Mouse (Mus musculus) forebrain, postnatal 0 days (tissue): Measurements from ENCODE around the gene Tecpr2. TPM values are rescaled to one million over a fixed set of nuclear protein-coding genes. Genes with fewer than 3 reads are reported as not detected.

Experiments used
- ATAC-seq: fragments of 200-750 bp; cut with Nextera tagmentation; 2 replicates; pipeline ENCODE4 v1.8.0; 2017; ENCODE audit warnings: mild to moderate bottlenecking, moderate library complexity
- DNase-seq: peaks from one replicate; pipeline ENCODE4 v3.0.0-alpha.2; 2015
- H3K27ac ChIP-seq: fragments of 300-500 bp; sonication (generic); 2 replicates; pipeline ENCODE4 v1.5.1; 2014; ENCODE audit warnings: low read depth, mild to moderate bottlenecking, antibody characterized with exemption, low read length, moderate library complexity, mixed read lengths
- H3K27me3 ChIP-seq: fragments of 300-500 bp; sonication (generic); 2 replicates; pipeline ENCODE4 v1.6.1; 2014; ENCODE audit warnings: mild to moderate bottlenecking, low read length, mixed read lengths; ENCODE audit not compliant: insufficient read depth
- H3K36me3 ChIP-seq: fragments of 300-500 bp; sonication (generic); 2 replicates; pipeline ENCODE4 v1.6.1; 2014; ENCODE audit warnings: mild to moderate bottlenecking, moderate library complexity; ENCODE audit not compliant: insufficient read depth
- H3K4me1 ChIP-seq: fragments of 300-500 bp; sonication (generic); 2 replicates; pipeline ENCODE4 v1.6.1; 2014; ENCODE audit warnings: antibody characterized with exemption; ENCODE audit not compliant: insufficient read depth
- H3K4me2 ChIP-seq: fragments of 300-500 bp; sonication (generic); 2 replicates; pipeline ENCODE4 v1.6.1; 2014; ENCODE audit warnings: low read depth, mild to moderate bottlenecking, moderate library complexity
- H3K4me3 ChIP-seq: fragments of 300-500 bp; sonication (generic); 2 replicates; pipeline ENCODE4 v1.5.1; 2014; ENCODE audit warnings: low read depth, low read length, mixed read lengths
- H3K9ac ChIP-seq: fragments of 300-500 bp; sonication (generic); 2 replicates; pipeline ENCODE4 v1.6.1; 2014; ENCODE audit warnings: mild to moderate bottlenecking
- H3K9me3 ChIP-seq: fragments of 300-500 bp; sonication (generic); 2 replicates; pipeline ENCODE4 v1.6.1; 2016; ENCODE audit warnings: low read length
- CTCF ChIP-seq: sonication (generic); IDR thresholded peaks from 2 replicates; pipeline ENCODE4 v1.5.1; 2016; ENCODE audit warnings: antibody characterized with exemption, control low read depth, low read depth
- WGBS: fragments of 180-500 bp; shearing (Covaris S2); extraction: QIAGEN DNeasy Blood & Tissue Kit; methylation state at CpG from one replicate; pipeline ENCODE4 v1.1.7; 2014; 5-methylcytosine and 5-hydroxymethylcytosine counted together
- polyA plus RNA-seq: library from polyadenylated mRNA; unstranded; fragments of >200 nt; fragmentation: Nextera tagmentation; extraction: Ambion mirVana; gene quantifications from 2 replicates; pipeline ENCODE4 v1.2.1, GENCODE M21; 2015
- total RNA-seq: library from RNA; depleted of rRNA; stranded (reverse); fragments of >200 nt; gene quantifications from 2 replicates; pipeline ENCODE4 v1.2.3, GENCODE M21; 2014

Gene Tecpr2
- total and polyA plus RNA-seq, 2 experiments from 2014 or later = 5.6 to 25.6 TPM

- no peak overlapping the region for H3K4me3 ChIP-seq
- H3K27ac ChIP-seq = no peak overlapping the region
- 81% methylated on average over 7 of the region's 7 CpGs for WGBS
- H3K27me3 ChIP-seq = no peaks in the 10 kb centered on the region
- TF ChIP-seq CTCF = no peak
- no peak overlapping the region for H3K9ac ChIP-seq
- peaks cover 63% of the 10 kb centered on the region for H3K36me3 ChIP-seq
- no peaks in the 10 kb centered on the region for H3K9me3 ChIP-seq
- ATAC-seq (no peak), DNase-seq (no peak)
- no peak overlapping the region for H3K4me2 ChIP-seq
- H3K4me1 ChIP-seq = no peaks in the 10 kb centered on the region
Observed at GRCm38 (mm10) chr12:110946216-110946615, 57.2 kb downstream of the Tecpr2 start.

- WGBS = 95% methylated on average over 6 of the region's 6 CpGs
- TF ChIP-seq CTCF = no peak
- Histone ChIP-seq H3K9me3 (no peaks in the 10 kb centered on the region), H3K4me2 (no peak overlapping the region), H3K4me1 (no peaks in the 10 kb centered on the region), H3K27ac (no peak overlapping the region), H3K36me3 (peaks cover 54% of the 10 kb centered on the region), H3K9ac (no peak overlapping the region), H3K4me3 (no peak overlapping the region), H3K27me3 (no peaks in the 10 kb centered on the region)
- no peak for DNase-seq
- no peak for ATAC-seq
Observed at GRCm38 (mm10) chr12:110948082-110948909, 59.2 kb downstream of the Tecpr2 start.

DNA sequence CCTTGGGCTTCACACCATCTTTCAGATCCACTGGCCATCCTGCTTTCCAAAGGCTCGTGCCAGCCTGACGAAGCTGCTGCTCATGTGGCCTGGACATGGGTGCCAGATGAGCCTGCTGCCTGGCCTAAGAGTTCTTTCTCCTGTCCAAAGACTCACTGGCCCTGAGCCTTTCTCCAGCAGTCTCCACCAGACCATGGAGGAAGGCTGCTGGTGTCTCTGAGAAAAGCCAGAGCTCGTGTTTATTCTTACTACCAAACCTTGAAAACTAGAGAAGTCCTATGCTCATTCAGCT, 59.8 kb downstream of the Tecpr2 start:
- Histone ChIP-seq H3K4me1 (no peaks in the 10 kb centered on the region), H3K36me3 (peaks cover 51% of the 10 kb centered on the region), H3K27me3 (no peaks in the 10 kb centered on the region), H3K9me3 (no peaks in the 10 kb centered on the region), H3K4me3 (no peak overlapping the region), H3K9ac (no peak overlapping the region), H3K27ac (no peak overlapping the region), H3K4me2 (no peak overlapping the region)
- DNase-seq (no peak), ATAC-seq (no peak)
- WGBS = 85% methylated on average over 3 of the region's 3 CpGs
- no peak for TF ChIP-seq CTCF

- ATAC-seq = no peak
Observed at GRCm38 (mm10) chr12:110949410-110949809, 60.3 kb downstream of the Tecpr2 start.

GRCm38 (mm10) chr12:110950151-110950550, 61.1 kb downstream of the Tecpr2 start:
- no peak for TF ChIP-seq CTCF
- ATAC-seq (no peak), DNase-seq (no peak)
- Histone ChIP-seq H3K9me3 (no peaks in the 10 kb centered on the region), H3K36me3 (peaks cover 51% of the 10 kb centered on the region), H3K4me2 (no peak overlapping the region), H3K9ac (no peak overlapping the region), H3K4me1 (no peaks in the 10 kb centered on the region), H3K27me3 (no peaks in the 10 kb centered on the region), H3K27ac (no peak overlapping the region), H3K4me3 (no peak overlapping the region)
- 81% methylated on average over 4 of the region's 4 CpGs for WGBS

More at GRCm38 (mm10) chr12:110949410-110949809, 60.3 kb downstream of the Tecpr2 start:
- H3K4me2 ChIP-seq = no peak overlapping the region
- no peak overlapping the region for H3K4me3 ChIP-seq
- no peaks in the 10 kb centered on the region for H3K9me3 ChIP-seq
- WGBS = 100% methylated on average over 1 of the region's 1 CpGs
- no peaks in the 10 kb centered on the region for H3K4me1 ChIP-seq
- no peak overlapping the region for H3K9ac ChIP-seq
- no peaks in the 10 kb centered on the region for H3K27me3 ChIP-seq
- peaks cover 50% of the 10 kb centered on the region for H3K36me3 ChIP-seq
- no peak for TF ChIP-seq CTCF
- no peak overlapping the region for H3K27ac ChIP-seq
- no peak for DNase-seq

DNA sequence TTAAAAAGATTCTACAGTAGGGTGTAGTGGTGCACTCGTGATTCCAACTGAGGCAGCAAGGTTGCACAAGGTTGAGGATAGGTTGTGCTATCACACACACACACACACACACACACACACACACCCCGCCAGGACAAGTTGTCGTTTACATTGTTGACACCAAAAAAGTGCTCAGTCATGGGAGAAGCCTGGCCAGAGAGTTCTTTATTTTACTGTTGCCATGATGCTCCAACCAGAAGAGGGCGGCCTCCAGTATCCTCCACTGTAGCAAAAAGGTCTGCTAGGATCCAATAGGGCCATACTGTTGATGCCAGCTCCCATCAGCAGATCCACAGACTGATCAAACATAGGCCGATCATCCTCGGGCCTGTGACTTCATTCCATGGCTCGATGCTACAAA, 62.2 kb downstream of the Tecpr2 start:
- Histone ChIP-seq H3K9ac (no peak overlapping the region), H3K27me3 (no peaks in the 10 kb centered on the region), H3K4me2 (no peak overlapping the region), H3K9me3 (no peaks in the 10 kb centered on the region), H3K4me3 (no peak overlapping the region), H3K36me3 (peaks cover 50% of the 10 kb centered on the region), H3K4me1 (no peaks in the 10 kb centered on the region), H3K27ac (no peak overlapping the region)
- ATAC-seq = no peak
- 88% methylated on average over 7 of the region's 7 CpGs for WGBS
- TF ChIP-seq CTCF = no peak
- DNase-seq = no peak

DNA sequence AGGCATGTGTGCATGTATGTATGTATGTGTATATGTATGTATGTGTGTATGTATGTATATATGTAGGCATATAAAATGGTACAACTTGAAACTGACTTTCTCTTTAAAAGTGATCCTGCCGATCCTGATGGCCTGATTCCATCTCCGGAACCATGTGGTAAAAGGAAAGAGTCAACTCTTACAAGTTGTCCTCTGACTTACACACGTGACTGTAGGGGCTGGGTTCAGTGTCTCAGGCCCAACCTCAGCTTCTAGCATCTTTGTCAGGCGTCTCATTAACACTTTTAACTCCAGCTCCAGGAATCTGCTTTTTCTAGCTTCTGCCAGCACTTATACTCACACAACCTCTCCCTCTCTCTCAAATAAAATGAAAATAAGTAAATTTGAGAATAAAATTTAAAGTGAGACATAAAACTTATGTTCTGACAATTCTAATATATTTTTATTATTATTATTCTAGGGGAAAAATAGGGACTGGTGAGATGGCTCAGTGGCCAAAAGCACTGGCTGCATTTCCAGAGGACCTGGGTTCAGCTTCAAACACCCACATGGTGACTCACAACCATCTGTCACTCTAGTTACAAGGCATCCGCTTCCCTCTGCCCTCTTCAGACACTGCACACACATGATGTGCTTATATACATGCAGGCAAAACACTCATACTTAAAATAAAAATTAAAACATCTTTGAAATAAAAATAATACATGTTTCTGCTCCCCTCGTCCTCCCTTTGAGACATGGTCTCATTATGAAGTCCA, 63.7 kb downstream of the Tecpr2 start:
- TF ChIP-seq CTCF = no peak
- Histone ChIP-seq H3K27me3 (no peaks in the 10 kb centered on the region), H3K9ac (no peak overlapping the region), H3K4me1 (no peaks in the 10 kb centered on the region), H3K36me3 (peaks cover 46% of the 10 kb centered on the region), H3K27ac (no peak overlapping the region), H3K4me2 (no peak overlapping the region), H3K9me3 (no peaks in the 10 kb centered on the region), H3K4me3 (no peak overlapping the region)
- 80% methylated on average over 6 of the region's 6 CpGs for WGBS
- DNase-seq = no peak
- no peak for ATAC-seq
